Mouse (Mus musculus): ENCODE measurements around the gene Vrk1.

Vrk1 gene

GRCm38 (mm10) chr12:106046143-106046795, 36.2 kb downstream of the Vrk1 start:
- WGBS, result 56% methylated on average over 9 of the region's 9 CpGs

DNA sequence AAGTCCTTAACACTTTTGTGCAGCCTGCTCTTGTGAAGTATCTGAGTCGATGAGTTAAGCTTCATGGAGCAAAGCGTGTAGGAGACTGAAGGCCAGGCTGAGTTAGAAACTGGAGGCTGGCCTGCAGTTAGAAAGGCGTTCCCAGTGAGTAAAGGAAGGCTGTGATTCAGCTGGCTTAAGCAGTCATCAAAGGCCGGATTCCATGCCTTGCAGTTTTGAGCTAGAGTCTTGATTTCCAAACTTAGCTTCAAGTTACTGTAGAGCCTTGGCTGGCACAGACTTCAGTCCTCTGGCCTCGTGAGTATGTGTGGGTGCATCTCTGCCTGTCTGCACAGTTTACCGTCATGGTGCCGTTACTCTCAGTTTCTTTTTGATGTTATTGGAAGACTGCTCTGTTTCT, 42.2 kb downstream of the Vrk1 start:
- 54% methylated on average over 7 of the region's 7 CpGs for WGBS

- WGBS, result 25% methylated on average over 6 of the region's 6 CpGs
Observed at GRCm38 (mm10) chr12:106055799-106056198, 45.8 kb downstream of the Vrk1 start.

GRCm38 (mm10) chr12:106059873-106060573, 50.0 kb downstream of the Vrk1 start:
- 81% methylated on average over 12 of the region's 12 CpGs for WGBS

DNA sequence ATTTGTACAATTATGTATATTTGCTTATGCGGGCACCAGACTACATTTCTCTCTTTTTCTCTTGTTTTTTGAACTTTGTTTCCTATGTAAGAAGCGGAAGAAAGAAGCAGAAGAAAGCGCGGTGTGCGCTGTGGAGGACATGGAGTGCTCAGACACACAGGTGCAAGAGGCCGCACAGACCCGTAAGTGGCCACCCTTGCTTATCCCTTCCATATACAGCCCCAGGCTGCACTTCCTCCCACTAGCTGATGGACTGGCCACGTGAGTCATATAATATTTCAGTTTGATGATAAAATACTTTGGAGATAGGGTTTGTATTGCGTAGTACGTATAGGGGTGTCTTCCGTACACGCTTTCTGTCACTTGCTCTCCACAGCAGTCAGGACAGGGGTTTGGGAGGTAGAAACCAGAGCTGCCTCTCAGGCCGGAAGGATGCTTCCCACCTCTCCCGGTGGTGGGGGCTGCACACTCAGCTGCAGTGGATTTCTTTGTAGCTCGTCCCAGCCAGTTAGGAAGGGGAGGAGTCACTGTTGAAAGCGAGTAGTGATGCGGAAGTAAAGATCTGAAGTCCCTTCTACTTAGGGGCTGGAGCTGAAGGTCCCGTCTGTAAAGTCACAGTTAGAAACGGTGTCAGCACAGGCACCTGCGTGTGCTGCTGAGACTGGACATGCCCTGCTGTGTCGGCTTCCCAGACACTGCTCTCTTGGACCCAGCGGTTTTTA, 60.6 kb downstream of the Vrk1 start:
- WGBS, result 81% methylated on average over 22 of the region's 22 CpGs

GRCm38 (mm10) chr12:106071575-106072166, 61.6 kb downstream of the Vrk1 start:
- 79% methylated on average over 10 of the region's 10 CpGs for WGBS

DNA sequence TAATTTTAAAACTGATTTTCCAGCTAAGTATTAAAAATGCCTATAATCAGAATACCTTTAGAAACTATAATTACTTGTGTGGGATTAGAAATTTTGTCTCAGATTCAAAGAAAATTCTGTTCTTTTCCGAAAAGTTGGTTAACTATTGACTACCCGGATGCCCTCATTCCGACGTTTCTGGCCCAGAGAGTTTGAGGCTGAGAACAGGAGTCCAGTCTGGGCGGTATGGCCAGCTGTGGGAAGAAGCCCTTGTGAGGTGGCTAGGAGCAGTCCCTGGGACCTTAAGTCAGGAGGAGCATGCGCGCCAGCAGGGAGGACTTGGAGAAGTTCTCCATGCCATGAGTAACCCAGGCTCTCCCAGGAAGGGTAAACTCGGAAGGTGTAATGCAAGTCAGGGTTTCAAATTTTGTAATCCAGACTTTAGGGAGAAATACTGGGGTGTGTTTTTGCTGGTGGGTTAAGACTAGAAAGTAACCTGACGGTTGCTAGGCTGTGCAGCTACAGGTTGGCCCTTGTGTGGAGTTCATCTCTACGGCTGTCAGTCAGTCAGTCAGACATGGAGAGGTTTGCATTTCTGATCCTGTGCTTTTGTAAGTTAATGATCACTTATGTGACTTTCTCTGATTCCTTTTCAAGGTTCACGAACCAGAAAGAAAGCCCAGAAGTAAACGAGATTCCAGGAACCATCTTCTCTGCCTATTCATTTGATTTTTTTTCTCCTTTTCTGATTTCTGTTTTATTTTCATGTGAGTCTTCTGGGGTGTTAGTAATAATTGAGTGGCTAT, 64.5 kb downstream of the Vrk1 start:
- WGBS, result 94% methylated on average over 12 of the region's 12 CpGs

- 95% methylated on average over 15 of the region's 15 CpGs for WGBS
Observed at GRCm38 (mm10) chr12:106076131-106076530, 66.1 kb downstream of the Vrk1 start.

DNA sequence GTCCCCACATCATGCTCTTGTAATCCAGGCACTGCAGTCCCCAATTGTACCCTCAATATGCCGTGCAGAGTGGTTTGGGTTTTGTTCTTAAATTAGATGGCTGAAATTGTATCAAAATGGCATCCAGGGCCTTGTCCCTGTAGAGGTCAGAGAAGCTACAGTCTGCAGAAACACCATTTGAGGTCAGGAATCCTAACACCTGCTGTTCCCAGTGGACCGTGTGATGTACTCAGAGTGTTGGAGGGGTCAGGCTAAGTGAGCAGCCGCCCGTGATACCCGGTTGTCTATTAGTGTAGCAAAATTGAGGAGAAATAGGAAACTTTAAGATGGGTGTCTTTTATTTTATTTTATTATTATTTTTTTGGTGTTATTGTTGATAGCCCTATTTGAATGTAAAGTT, 70.5 kb downstream of the Vrk1 start:
- WGBS, result 82% methylated on average over 5 of the region's 5 CpGs

DNA sequence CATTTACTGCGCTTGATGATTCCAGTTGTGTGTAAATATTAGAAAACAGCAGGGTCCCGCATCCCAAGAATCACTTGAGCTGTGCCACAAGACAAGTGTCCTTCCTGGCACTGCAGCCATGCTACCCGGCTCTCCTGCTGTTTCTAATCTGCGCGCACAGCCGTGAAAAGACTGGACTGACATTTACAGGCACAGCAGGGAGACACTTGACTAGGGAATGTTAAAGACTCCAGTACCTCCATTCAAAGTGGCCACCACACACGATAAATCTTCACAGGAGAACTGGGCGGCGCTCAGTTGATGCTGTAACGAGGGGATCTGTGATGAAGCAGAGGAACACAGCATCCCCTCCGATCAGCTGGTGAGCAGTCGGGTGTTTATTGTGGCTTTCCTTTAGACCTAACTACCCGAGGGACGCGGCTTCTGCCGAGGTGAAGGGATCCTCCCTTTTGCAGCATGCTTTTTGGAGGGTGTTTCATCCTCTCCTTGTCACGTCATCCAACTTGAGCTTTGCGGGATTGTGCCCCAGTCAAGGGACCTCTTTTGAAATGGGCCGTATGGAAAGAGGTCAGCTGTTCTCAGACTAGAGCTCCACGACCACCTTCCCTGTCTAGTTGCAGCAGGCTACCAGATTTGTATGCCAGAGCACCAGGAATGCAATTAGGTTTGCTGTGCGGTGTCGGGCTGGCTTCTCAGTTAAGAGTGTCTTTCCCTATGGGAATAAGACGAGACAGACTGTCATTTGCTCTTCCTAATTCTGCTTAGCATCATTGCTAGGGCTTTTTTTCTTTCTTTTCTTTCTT, 71.1 kb downstream of the Vrk1 start:
- WGBS, result 31% methylated on average over 23 of the region's 23 CpGs

DNA sequence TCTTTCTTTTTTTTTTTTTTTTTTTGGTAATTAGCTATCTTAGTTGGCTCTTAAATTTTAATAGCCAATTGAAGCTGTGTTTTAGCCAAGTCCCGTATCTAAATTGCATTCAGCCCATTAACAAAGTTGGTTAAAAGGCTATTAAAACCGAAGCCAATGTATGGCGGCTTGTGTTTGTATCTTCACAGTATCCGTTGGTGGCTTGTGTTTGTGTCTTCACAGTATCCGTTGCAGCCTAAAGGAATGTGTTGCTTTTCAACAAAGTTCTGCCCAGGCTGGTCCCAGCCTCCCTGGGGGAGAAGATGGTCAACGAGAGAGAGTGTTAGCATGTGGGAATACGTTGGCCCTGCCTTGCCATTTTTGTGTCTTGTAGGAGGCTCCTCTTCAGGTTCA, 71.7 kb downstream of the Vrk1 start:
- WGBS, result 68% methylated on average over 7 of the region's 7 CpGs

GRCm38 (mm10) chr12:106082191-106082957, 72.3 kb downstream of the Vrk1 start:
- WGBS, result 59% methylated on average over 16 of the region's 16 CpGs

DNA sequence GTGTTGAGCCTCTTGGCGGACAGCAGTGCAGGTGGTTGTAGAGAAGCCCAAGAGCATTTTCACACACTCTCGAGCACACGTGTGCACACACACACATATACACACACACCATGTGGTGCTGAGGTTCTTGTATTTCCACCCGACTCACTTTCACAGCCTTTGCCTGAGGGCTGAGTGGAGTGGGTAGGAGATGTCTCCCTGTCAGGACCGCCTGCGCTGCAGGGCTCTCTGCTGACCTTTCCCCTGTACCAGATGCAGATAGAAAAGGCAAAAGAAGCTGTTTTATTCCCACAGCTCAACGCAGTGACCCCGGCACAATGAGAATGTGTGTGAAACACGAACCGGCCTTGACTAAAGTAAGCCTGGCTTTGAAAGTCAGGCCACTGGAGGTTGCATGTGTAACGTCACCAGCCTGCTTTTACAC, 72.9 kb downstream of the Vrk1 start:
- 82% methylated on average over 11 of the region's 11 CpGs for WGBS

- WGBS, result 94% methylated on average over 12 of the region's 12 CpGs
Observed at GRCm38 (mm10) chr12:106084126-106084525, 74.1 kb downstream of the Vrk1 start.

DNA sequence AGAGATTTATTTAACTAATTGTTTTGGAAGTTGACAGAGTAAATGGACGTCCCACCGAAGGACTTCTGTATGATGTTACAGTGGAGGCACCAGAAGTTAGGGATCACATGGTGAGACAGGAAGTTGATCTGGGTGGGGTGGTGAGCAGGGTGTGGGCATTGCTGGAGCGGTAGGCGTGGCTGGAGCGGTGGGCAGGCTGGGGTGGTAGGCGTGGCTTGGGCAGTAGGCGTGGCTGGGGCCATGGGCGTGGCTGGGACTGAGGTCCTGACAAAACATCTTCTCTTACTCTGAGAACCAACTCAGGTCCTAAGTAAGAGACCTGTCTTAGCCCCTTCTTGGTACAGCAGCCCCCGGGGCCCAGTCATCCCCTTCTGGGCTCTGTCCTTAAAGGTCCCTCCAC, 84.8 kb downstream of the Vrk1 start:
- WGBS, result 93% methylated on average over 9 of the region's 9 CpGs

DNA sequence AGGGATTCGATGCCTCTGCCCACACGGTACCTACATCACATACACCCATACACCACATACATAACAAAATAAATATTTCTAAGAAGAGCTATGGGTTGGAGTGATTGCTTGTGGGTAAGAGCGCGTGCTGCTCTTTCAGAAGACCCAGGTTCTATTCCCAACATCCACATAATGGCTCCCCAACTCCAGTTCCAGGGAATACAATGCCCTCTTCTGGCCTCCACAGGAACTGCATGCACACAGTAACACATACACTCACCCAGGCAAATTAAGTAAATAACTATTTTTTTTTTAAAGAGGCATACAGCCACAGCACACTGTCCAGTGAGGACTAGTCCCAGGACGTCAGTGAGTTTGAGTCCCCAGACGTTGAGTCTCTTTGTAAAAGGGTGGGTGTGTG, 92.0 kb downstream of the Vrk1 start:
- WGBS, result 95% methylated on average over 6 of the region's 6 CpGs

GRCm38 (mm10) chr12:106102726-106103643, 93.0 kb downstream of the Vrk1 start:
- 42% methylated on average over 16 of the region's 16 CpGs for WGBS

DNA sequence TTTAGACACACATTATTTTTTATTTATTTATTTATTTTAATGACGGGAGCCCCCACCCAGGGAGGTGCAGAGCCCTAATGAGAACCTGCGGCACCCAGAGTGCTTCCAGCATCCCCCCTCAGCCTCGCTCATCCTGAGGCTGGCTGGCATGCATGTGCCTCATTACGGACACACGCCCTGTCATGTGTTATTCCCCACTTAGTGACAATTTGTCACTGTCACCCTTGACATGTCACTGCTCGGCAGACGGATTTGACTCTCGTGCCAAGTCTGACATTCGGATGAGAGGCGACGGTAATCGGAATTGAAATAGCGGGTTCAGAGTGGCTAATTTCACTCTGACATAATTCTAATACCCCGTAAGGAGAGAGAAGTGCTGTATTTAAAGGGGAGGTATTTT, 97.2 kb downstream of the Vrk1 start:
- 62% methylated on average over 14 of the region's 14 CpGs for WGBS

Measured in cerebral cortex, adult 2 months (tissue).